Mouse (Mus musculus) liver, embryonic 14.5 days (tissue): ENCODE measurements around the gene Klhl2. TPM values are rescaled to one million over a fixed set of nuclear protein-coding genes. Genes with fewer than 3 reads are reported as not detected.

Experiments
- ATAC-seq: fragments of 200-750 bp; cut with Nextera tagmentation; 2 replicates; pipeline ENCODE4 v1.8.0; 2017; ENCODE audit warnings: moderate number of reproducible peaks, mild to moderate bottlenecking, moderate library complexity; ENCODE audit not compliant: insufficient read depth
- DNase-seq, 3 experiments: peaks; one replicate each; pipeline ENCODE4 v3.0.0-alpha.2; 2012 to 2013; ENCODE audit warnings: low read depth in 3 of 3, low spot score in 3 of 3
- H3K27ac ChIP-seq: fragments of 300-500 bp; sonication (generic); 2 replicates; pipeline ENCODE4 v1.5.1; 2014; ENCODE audit warnings: moderate library complexity, mild to moderate bottlenecking, control low read depth, inconsistent platforms
- H3K27me3 ChIP-seq: fragments of 300-500 bp; sonication (generic); 2 replicates; pipeline ENCODE4 v1.6.1; 2014; ENCODE audit warnings: mild to moderate bottlenecking, low read length, moderate library complexity; ENCODE audit not compliant: control insufficient read depth, insufficient read depth
- H3K36me3 ChIP-seq: fragments of 300-500 bp; sonication (generic); replicated peaks from 2 replicates; pipeline ENCODE4 v1.6.1; 2014; ENCODE audit warnings: low read depth; ENCODE audit not compliant: control insufficient read depth, insufficient read depth
- H3K4me1 ChIP-seq, 2 experiments: fragments of 200-500 bp in 1 of 2; fragments of 300-500 bp in 1 of 2; sonication (generic) in 1 of 2; replicated peaks; 2 replicates each; pipeline ENCODE4 v1.6.1; 2012 to 2014; ENCODE audit warnings: antibody characterized with exemption in 1 of 2, inconsistent platforms in 1 of 2, low read length in 1 of 2; ENCODE audit not compliant: control insufficient read depth in 2 of 2, insufficient read depth in 2 of 2
- H3K4me2 ChIP-seq: fragments of 300-500 bp; sonication (generic); 2 replicates; pipeline ENCODE4 v1.6.1; 2014; ENCODE audit warnings: low read depth, mild to moderate bottlenecking, control low read depth, moderate library complexity
- H3K4me3 ChIP-seq, 2 experiments: fragments of 200-500 bp in 1 of 2; fragments of 300-500 bp in 1 of 2; sonication (generic) in 1 of 2; 2 replicates each; pipeline ENCODE4 v1.5.1; 2012 to 2014; ENCODE audit warnings: low read depth in 2 of 2, low read length in 2 of 2, mild to moderate bottlenecking in 2 of 2, control low read depth in 1 of 2, inconsistent platforms in 1 of 2, moderate library complexity in 1 of 2; ENCODE audit not compliant: insufficient read depth in 1 of 2
- H3K9ac ChIP-seq: fragments of 300-500 bp; sonication (generic); replicated peaks from 2 replicates; pipeline ENCODE4 v1.6.1; 2014; ENCODE audit warnings: mild to moderate bottlenecking, control low read depth, moderate library complexity
- H3K9me3 ChIP-seq: fragments of 300-500 bp; sonication (generic); 2 replicates; pipeline ENCODE4 v1.6.1; 2016; ENCODE audit warnings: low read length, mixed read lengths; ENCODE audit not compliant: control insufficient read depth
- CTCF ChIP-seq: IDR thresholded peaks from 2 replicates; pipeline ENCODE4 v1.5.1; 2016; ENCODE audit warnings: antibody characterized with exemption, low read depth, control low read depth
- EP300 ChIP-seq: IDR thresholded peaks from 2 replicates; pipeline ENCODE4 v1.6.1; 2016; ENCODE audit warnings: antibody characterized with exemption, low read depth
- WGBS: fragments of 180-500 bp; shearing (Covaris S2); extraction: QIAGEN DNeasy Blood & Tissue Kit; methylation state at CpG from one replicate; pipeline ENCODE4 v1.1.7; 2014; ENCODE audit not compliant: insufficient replicate concordance; 5-methylcytosine and 5-hydroxymethylcytosine counted together
- polyA plus RNA-seq, 2 experiments: library from polyadenylated mRNA; depleted of rRNA in 1 of 2; stranded (reverse) in 1 of 2; unstranded in 1 of 2; fragments of >200 nt; fragmentation: Nextera tagmentation in 1 of 2; extraction: Ambion mirVana in 1 of 2; gene quantifications; 2 replicates each; pipeline versions ENCODE4 v1.2.1 to v1.2.3; 2012 to 2014

Gene Klhl2
- polyA plus RNA-seq, 2 experiments = 2.7 to 3.4 TPM

- Histone ChIP-seq H3K4me1 (peaks cover 0 to 2% of the 10 kb centered on the region in 2 experiments; a peak in 1 of 4 replicates), H3K9ac (no peak overlapping the region), H3K4me2 (no peak overlapping the region), H3K27ac (no peak overlapping the region), H3K4me3 (no peak overlapping the region), H3K27me3 (no peaks in the 10 kb centered on the region), H3K9me3 (no peaks in the 10 kb centered on the region), H3K36me3 (no peaks in the 10 kb centered on the region)
- DNase-seq (no peak), ATAC-seq (no peak)
- TF ChIP-seq EP300 (no peak), CTCF (no peak)
- WGBS = 56% methylated on average over 6 of the region's 6 CpGs
These were observed 10.2 kb downstream of the Klhl2 start for GRCm38 (mm10) chr8:64839628-64840027.

GRCm38 (mm10) chr8:64835475-64836122 is 14.2 kb downstream of the Klhl2 start:
- H3K27ac ChIP-seq = no peak overlapping the region
- TF ChIP-seq CTCF (no peak), EP300 (no peak)
- 70% methylated on average over 6 of the region's 6 CpGs for WGBS
- H3K36me3 ChIP-seq = no peaks in the 10 kb centered on the region
- no peaks in the 10 kb centered on the region for H3K27me3 ChIP-seq
- H3K4me1 ChIP-seq = 0 out of 4 replicates have a peak, but pooled peaks cover 0 to 2% of the 10 kb centered on the region in 2 experiments
- ATAC-seq (no peak), DNase-seq (no peak)
- no peaks in the 10 kb centered on the region for H3K9me3 ChIP-seq
- no peak overlapping the region for H3K4me3 ChIP-seq
- H3K4me2 ChIP-seq = no peak overlapping the region
- H3K9ac ChIP-seq = no peak overlapping the region

- 63% methylated on average over 27 of the region's 27 CpGs for WGBS
- Histone ChIP-seq H3K27me3 (no peaks in the 10 kb centered on the region), H3K4me1 (0 out of 4 replicates have a peak, but pooled peaks cover 0 to 2% of the 10 kb centered on the region in 2 experiments), H3K27ac (no peak overlapping the region), H3K4me2 (no peak overlapping the region), H3K9ac (no peak overlapping the region), H3K36me3 (no peaks in the 10 kb centered on the region), H3K4me3 (no peak overlapping the region), H3K9me3 (no peaks in the 10 kb centered on the region)
- TF ChIP-seq CTCF (no peak), EP300 (no peak)
- ATAC-seq (no peak), DNase-seq (no peak)
These were observed 15.5 kb downstream of the Klhl2 start for GRCm38 (mm10) chr8:64834071-64834877.

- H3K4me3 ChIP-seq = no peak overlapping the region
- no peaks in the 10 kb centered on the region for H3K9me3 ChIP-seq
- H3K4me2 ChIP-seq = no peak overlapping the region
- H3K36me3 ChIP-seq = no peaks in the 10 kb centered on the region
- 0 out of 4 replicates have a peak, but pooled peaks cover 0 to 2% of the 10 kb centered on the region in 2 experiments for H3K4me1 ChIP-seq
- TF ChIP-seq CTCF = no peak
- no peak for TF ChIP-seq EP300
- ATAC-seq (no peak), DNase-seq (no peak)
- WGBS = 78% methylated on average over 13 of the region's 13 CpGs
- H3K9ac ChIP-seq = no peak overlapping the region
- no peaks in the 10 kb centered on the region for H3K27me3 ChIP-seq
- no peak overlapping the region for H3K27ac ChIP-seq
These were observed 17.2 kb downstream of the Klhl2 start for GRCm38 (mm10) chr8:64832581-64833135.

- Histone ChIP-seq H3K4me3 (no peak overlapping the region), H3K4me2 (no peak overlapping the region), H3K27me3 (no peaks in the 10 kb centered on the region), H3K27ac (no peak overlapping the region), H3K9me3 (no peaks in the 10 kb centered on the region), H3K9ac (no peak overlapping the region), H3K36me3 (no peaks in the 10 kb centered on the region), H3K4me1 (peaks cover 0 to 2% of the 10 kb centered on the region in 2 experiments; a peak in 1 of 4 replicates)
- WGBS = 66% methylated on average over 3 of the region's 3 CpGs
- no peak for DNase-seq
- ATAC-seq = no peak
- TF ChIP-seq CTCF (no peak), EP300 (no peak)
These were observed 18.2 kb downstream of the Klhl2 start for GRCm38 (mm10) chr8:64831656-64832055.
